Mouse (Mus musculus) kidney, adult 18-20 months (tissue): ENCODE results near the gene Kif16b.

Experiments
- DNase-seq: peaks from one replicate; pipeline ENCODE4 v3.0.0; 2021

Gene Kif16b

GRCm38 (mm10) chr2:142870055-142870454 lies 31.3 kb downstream of the Kif16b start:
- DNase-seq: no peak

GRCm38 (mm10) chr2:142867481-142867880 lies 33.9 kb downstream of the Kif16b start:
- DNase-seq: no peak

- no peak for DNase-seq
Measured at GRCm38 (mm10) chr2:142860994-142861393, 40.3 kb downstream of the Kif16b start.

- peak; percentile 59 for DNase-seq
Measured at GRCm38 (mm10) chr2:142859452-142859851, 41.9 kb downstream of the Kif16b start.

- DNase-seq: no peak
Measured at GRCm38 (mm10) chr2:142838775-142839174, 62.6 kb downstream of the Kif16b start.

GRCm38 (mm10) chr2:142838118-142838517 lies 63.2 kb downstream of the Kif16b start:
- peak; percentile 9 for DNase-seq

- no peak for DNase-seq
Measured at GRCm38 (mm10) chr2:142834751-142835150, 66.6 kb downstream of the Kif16b start.

GRCm38 (mm10) chr2:142832617-142833422 lies 68.5 kb downstream of the Kif16b start:
- DNase-seq: no peak

GRCm38 (mm10) chr2:142813033-142813432 lies 88.3 kb downstream of the Kif16b start:
- DNase-seq: peak; percentile 22

- no peak for DNase-seq
Measured at GRCm38 (mm10) chr2:142803760-142804448, 97.4 kb downstream of the Kif16b start.

- no peak for DNase-seq
Measured at GRCm38 (mm10) chr2:142797310-142797709, 104.0 kb downstream of the Kif16b start.

- DNase-seq: no peak
Measured at GRCm38 (mm10) chr2:142775358-142775757, 126.0 kb downstream of the Kif16b start.

- DNase-seq: no peak
Measured at GRCm38 (mm10) chr2:142774752-142775151, 126.6 kb downstream of the Kif16b start.

- no peak for DNase-seq
Measured at GRCm38 (mm10) chr2:142769647-142770121, 131.6 kb downstream of the Kif16b start.

GRCm38 (mm10) chr2:142764276-142764675 lies 137.1 kb downstream of the Kif16b start:
- DNase-seq: no peak

- no peak for DNase-seq
Measured at GRCm38 (mm10) chr2:142760843-142761242, 140.5 kb downstream of the Kif16b start.

GRCm38 (mm10) chr2:142759192-142759591 lies 142.1 kb downstream of the Kif16b start:
- DNase-seq: no peak

- DNase-seq: no peak
Measured at GRCm38 (mm10) chr2:142758091-142758765, 143.1 kb downstream of the Kif16b start.

- DNase-seq: no peak
Measured at GRCm38 (mm10) chr2:142739338-142739737, 162.0 kb downstream of the Kif16b start.

GRCm38 (mm10) chr2:142738488-142738887 lies 162.8 kb downstream of the Kif16b start:
- DNase-seq: no peak

GRCm38 (mm10) chr2:142735691-142736090 lies 165.6 kb downstream of the Kif16b start:
- DNase-seq: no peak

GRCm38 (mm10) chr2:142734046-142734445 lies 167.3 kb downstream of the Kif16b start:
- no peak for DNase-seq

- no peak for DNase-seq
Measured at GRCm38 (mm10) chr2:142732370-142732769, 169.0 kb downstream of the Kif16b start.

GRCm38 (mm10) chr2:142731778-142732092 lies 169.6 kb downstream of the Kif16b start:
- DNase-seq: no peak
